Mouse (Mus musculus) myocyte (in vitro differentiated cells): ENCODE results near the gene Sema4d.

ENCODE experiments used
- CEBPB ChIP-seq: IDR thresholded peaks from 2 replicates; pipeline ENCODE4 v1.6.1; 2011; ENCODE audit warnings: mild to moderate bottlenecking, moderate library complexity; ENCODE audit not compliant: poor library complexity, insufficient read depth, severe bottlenecking
- MAX ChIP-seq: IDR thresholded peaks from one replicate; pipeline ENCODE4 v1.6.1; 2011; ENCODE audit warnings: low read depth, mild to moderate bottlenecking, control low read depth
- POLR2A ChIP-seq: IDR thresholded peaks from one replicate; pipeline ENCODE4 v1.6.1; 2011; ENCODE audit warnings: low read depth, mild to moderate bottlenecking, control low read depth, moderate library complexity; ENCODE audit not compliant: insufficient read length
- POLR2AphosphoS2 ChIP-seq: IDR thresholded peaks from one replicate; pipeline ENCODE4 v1.6.1; 2011; ENCODE audit warnings: low read depth, control low read depth; ENCODE audit not compliant: insufficient read length
- TCF12 ChIP-seq: IDR thresholded peaks from one replicate; pipeline ENCODE4 v1.6.1; 2011; ENCODE audit warnings: mild to moderate bottlenecking, control low read depth; ENCODE audit not compliant: poor library complexity, insufficient read depth, severe bottlenecking
- USF1 ChIP-seq: IDR thresholded peaks from one replicate; pipeline ENCODE4 v1.6.1; 2011; ENCODE audit warnings: low read depth, mild to moderate bottlenecking, control low read depth, moderate library complexity

DNA sequence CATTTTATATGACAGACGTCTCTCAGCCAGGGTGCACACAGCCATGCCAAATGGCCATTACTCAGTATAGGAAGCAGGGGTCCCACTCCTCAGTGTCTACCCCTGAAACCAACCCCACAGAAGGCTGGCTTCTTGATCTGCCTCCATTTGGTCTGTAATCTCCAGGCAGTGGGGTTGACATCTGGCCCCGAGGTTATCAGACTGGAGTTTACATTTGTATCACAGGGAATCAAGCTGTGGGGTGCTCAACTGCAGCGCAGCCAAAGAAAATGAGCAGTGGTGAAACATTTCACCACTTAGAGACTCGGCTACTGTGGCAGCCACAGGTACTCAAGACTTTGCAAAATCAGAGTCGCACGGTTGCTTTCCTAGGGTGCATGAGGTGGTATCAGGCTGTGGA, 47.2 kb upstream of the Sema4d start:
- TF ChIP-seq POLR2A (no peak), USF1 (no peak), TCF12 (no peak), CEBPB (no peak), MAX (no peak), POLR2AphosphoS2 (no peak)
